Mouse (Mus musculus): Measurements from ENCODE around the gene Hes7. TPM values are rescaled to one million over a fixed set of nuclear protein-coding genes. Genes with fewer than 3 reads are reported as not detected.

The Hes7 gene
- not detected in 2 replicates for polyA plus RNA-seq (2011; ENCODE audit: insufficient read depth, insufficient read length, low read depth, missing spikeins)

DNA sequence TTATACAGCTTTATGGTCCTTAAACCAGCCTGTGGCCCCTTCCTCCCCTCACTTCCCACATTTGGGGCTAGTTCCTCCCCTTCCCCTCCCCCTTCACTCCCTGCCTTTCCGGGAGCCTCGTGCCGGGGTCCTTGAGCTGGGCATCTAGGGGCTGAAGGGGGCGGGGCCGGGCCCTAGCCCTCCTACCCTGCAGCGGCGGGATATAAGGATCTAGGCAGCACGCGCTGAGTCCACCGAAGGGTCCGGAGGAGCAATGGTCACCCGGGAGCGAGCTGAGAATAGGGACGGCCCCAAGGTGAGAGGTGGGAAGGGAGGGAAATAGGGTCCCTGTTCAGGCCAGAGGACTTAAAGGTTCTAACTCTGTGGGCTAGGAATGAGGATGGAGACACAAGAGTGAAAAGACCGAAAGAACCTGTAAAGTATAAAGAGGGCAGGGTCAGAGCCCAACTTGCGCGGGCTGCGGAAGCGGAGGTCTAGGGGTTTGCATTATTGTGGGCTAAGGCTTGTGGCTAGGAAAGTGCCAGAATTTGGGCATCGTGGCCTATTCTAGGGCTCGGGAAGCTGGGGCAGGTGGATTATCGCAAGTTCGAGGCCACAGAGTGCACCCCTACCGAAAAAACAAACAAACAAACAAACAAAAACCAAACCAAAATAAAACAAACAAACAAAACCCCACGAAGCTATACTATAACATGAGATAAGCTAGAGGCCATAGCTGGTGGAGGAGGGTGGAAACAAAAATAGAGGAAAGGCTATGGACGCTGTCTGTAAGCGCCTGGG lies at the start of gene Hes7:
Hes7 (plus strand) TSS at position 184 of the 780 bp plus-strand sequence.
- TF ChIP-seq POLR2A (IDR thresholded peaks at IDR 0.05; ENCODE audit: insufficient read depth, low read length) = no peak
- no peak for TF ChIP-seq CTCF (IDR thresholded peaks at IDR 0.05; ENCODE audit: low read depth, low read length)
- TF ChIP-seq EP300 (IDR thresholded peaks at IDR 0.05; ENCODE audit: insufficient read depth, low read depth, low read length) = no peak
- Histone ChIP-seq H3K36me3 (ENCODE audit: control insufficient read depth, insufficient read depth, low read length, poor library complexity, severe bottlenecking) (no peaks in the 10 kb centered on the region), H3K27me3 (ENCODE audit: control insufficient read depth, insufficient read depth, low read length, poor library complexity, severe bottlenecking) (peaks cover 22% of the 10 kb centered on the region), H3K9me3 (replicated peaks; ENCODE audit: control insufficient read depth, insufficient read depth, low read length, poor library complexity, severe bottlenecking) (no peaks in the 10 kb centered on the region), H3K4me3 (ENCODE audit: low read depth, low read length) (peak within 1 kb of the TSS; percentile 89), H3K9ac (ENCODE audit: low read depth, poor library complexity, severe bottlenecking) (peak within 1 kb of the TSS; percentile 73), H3K4me1 (ENCODE audit: control insufficient read depth, insufficient read depth, low read length) (no peaks in the 10 kb centered on the region), H3K27ac (ENCODE audit: insufficient read depth, low read length) (no peak within 1 kb of the TSS)

DNA sequence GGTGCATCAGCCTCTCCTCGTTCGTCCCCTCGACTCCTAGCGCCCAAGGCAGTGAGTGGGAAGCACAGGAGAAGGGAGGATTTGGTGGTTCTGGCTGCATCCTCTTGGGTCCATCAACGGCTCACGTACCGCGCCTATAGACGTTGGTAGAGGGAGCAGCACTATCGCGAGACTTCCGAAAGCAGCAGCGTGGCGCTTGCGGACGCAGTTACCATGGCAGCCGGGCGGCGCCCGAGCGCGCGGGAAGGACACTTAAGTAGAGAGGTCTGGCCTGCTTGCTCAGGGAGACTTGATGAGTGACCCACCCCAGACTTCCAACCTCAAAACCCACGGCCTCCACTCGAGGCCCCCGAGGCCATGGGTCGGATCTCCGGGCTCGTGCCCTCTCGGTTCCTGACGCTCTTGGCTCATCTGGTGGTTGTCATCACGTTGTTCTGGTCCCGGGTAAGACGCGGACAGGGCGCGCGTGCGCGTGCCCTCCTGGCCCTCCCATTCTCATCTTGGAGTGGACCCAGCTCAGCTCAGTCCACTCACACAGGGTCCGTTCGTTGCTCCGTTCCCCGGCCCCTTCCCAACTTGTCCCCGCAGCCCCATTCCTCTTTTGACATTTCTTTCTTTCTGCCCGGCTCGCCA lies 49.5 kb upstream of the Hes7 start, which contains the start of gene Tmem107:
Tmem107 (plus strand) TSS at position 217 of the 633 bp plus-strand sequence.
- H3K9me3 ChIP-seq (replicated peaks; ENCODE audit: control insufficient read depth, insufficient read depth, low read length, poor library complexity, severe bottlenecking) = no peaks in the 10 kb centered on the region
- TF ChIP-seq POLR2A (IDR thresholded peaks at IDR 0.05; ENCODE audit: insufficient read depth, low read length) = peak; percentile 97
- TF ChIP-seq EP300 (IDR thresholded peaks at IDR 0.05; ENCODE audit: insufficient read depth, low read depth, low read length) = no peak
- no peak for TF ChIP-seq CTCF (IDR thresholded peaks at IDR 0.05; ENCODE audit: low read depth, low read length)
- peak within 1 kb of the TSS; percentile 21; the same call in 1 of the 2 replicates for H3K27ac ChIP-seq (ENCODE audit: insufficient read depth, low read length)
- peak within 1 kb of the TSS; percentile 93 for H3K4me3 ChIP-seq (ENCODE audit: low read depth, low read length)
- peaks cover 5% of the 10 kb centered on the region for H3K4me1 ChIP-seq (ENCODE audit: control insufficient read depth, insufficient read depth, low read length)
- H3K36me3 ChIP-seq (ENCODE audit: control insufficient read depth, insufficient read depth, low read length, poor library complexity, severe bottlenecking) = no peaks in the 10 kb centered on the region
- no peaks in the 10 kb centered on the region for H3K27me3 ChIP-seq (ENCODE audit: control insufficient read depth, insufficient read depth, low read length, poor library complexity, severe bottlenecking)
- H3K9ac ChIP-seq (ENCODE audit: low read depth, poor library complexity, severe bottlenecking) = peak within 1 kb of the TSS; percentile 67

DNA sequence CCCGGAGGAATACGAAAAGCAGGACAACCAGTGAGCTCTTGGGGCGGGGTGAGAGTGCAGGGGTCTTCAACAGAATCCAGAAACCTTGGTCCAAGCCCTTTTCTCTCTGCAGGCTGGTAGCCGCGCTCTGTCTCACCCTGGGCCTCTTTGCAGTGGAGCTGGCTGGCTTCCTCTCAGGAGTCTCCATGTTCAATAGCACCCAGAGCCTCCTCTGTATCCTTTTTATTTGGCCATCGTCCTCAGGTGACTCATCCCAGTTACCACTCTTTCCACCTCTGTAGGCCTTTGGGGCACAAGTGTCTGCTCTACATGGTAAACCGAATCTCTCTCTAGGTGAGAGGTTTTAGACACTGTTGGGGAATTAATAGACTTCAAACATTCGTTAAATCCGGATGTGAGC lies 48.9 kb upstream of the Hes7 start:
- TF ChIP-seq CTCF (IDR thresholded peaks at IDR 0.05; ENCODE audit: low read depth, low read length) (no peak), EP300 (IDR thresholded peaks at IDR 0.05; ENCODE audit: insufficient read depth, low read depth, low read length) (no peak), POLR2A (IDR thresholded peaks at IDR 0.05; ENCODE audit: insufficient read depth, low read length) (no peak)
- H3K4me3 ChIP-seq (ENCODE audit: low read depth, low read length) = peak overlapping the region; percentile 93
- no peaks in the 10 kb centered on the region for H3K36me3 ChIP-seq (ENCODE audit: control insufficient read depth, insufficient read depth, low read length, poor library complexity, severe bottlenecking)
- H3K27me3 ChIP-seq (ENCODE audit: control insufficient read depth, insufficient read depth, low read length, poor library complexity, severe bottlenecking) = no peaks in the 10 kb centered on the region
- H3K9me3 ChIP-seq (replicated peaks; ENCODE audit: control insufficient read depth, insufficient read depth, low read length, poor library complexity, severe bottlenecking) = no peaks in the 10 kb centered on the region
- H3K4me1 ChIP-seq (ENCODE audit: control insufficient read depth, insufficient read depth, low read length) = peaks cover 5% of the 10 kb centered on the region
- peak overlapping the region; percentile 67 for H3K9ac ChIP-seq (ENCODE audit: low read depth, poor library complexity, severe bottlenecking)
- H3K27ac ChIP-seq (ENCODE audit: insufficient read depth, low read length) = no peak overlapping the region

DNA sequence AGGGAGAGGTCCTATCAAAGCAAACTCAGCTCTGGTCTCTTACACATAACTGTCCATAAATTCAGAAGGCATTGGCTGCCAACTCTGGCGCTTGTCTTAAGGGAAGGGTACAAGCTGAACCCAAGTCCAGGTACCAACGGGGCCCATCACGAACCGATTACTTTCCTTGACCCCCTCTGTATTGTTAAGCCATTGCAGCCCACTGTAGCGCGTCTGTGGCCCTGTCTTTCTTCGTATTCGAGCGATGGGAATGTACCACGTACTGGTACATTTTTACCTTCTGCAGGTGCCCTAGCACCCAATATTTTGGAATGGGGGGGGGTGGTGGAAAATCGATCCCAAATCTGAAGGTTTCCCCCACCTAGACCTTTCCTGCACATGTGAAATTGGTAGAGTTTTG lies 48.0 kb upstream of the Hes7 start:
- no peak for TF ChIP-seq CTCF (IDR thresholded peaks at IDR 0.05; ENCODE audit: low read depth, low read length)
- TF ChIP-seq POLR2A (IDR thresholded peaks at IDR 0.05; ENCODE audit: insufficient read depth, low read length) = no peak
- no peak for TF ChIP-seq EP300 (IDR thresholded peaks at IDR 0.05; ENCODE audit: insufficient read depth, low read depth, low read length)
- Histone ChIP-seq H3K9ac (ENCODE audit: low read depth, poor library complexity, severe bottlenecking) (peak overlapping the region; percentile 82), H3K27ac (ENCODE audit: insufficient read depth, low read length) (no peak overlapping the region), H3K27me3 (ENCODE audit: control insufficient read depth, insufficient read depth, low read length, poor library complexity, severe bottlenecking) (no peaks in the 10 kb centered on the region), H3K4me3 (ENCODE audit: low read depth, low read length) (no peak overlapping the region), H3K4me1 (ENCODE audit: control insufficient read depth, insufficient read depth, low read length) (peaks cover 5% of the 10 kb centered on the region), H3K9me3 (replicated peaks; ENCODE audit: control insufficient read depth, insufficient read depth, low read length, poor library complexity, severe bottlenecking) (no peaks in the 10 kb centered on the region), H3K36me3 (ENCODE audit: control insufficient read depth, insufficient read depth, low read length, poor library complexity, severe bottlenecking) (no peaks in the 10 kb centered on the region)

DNA sequence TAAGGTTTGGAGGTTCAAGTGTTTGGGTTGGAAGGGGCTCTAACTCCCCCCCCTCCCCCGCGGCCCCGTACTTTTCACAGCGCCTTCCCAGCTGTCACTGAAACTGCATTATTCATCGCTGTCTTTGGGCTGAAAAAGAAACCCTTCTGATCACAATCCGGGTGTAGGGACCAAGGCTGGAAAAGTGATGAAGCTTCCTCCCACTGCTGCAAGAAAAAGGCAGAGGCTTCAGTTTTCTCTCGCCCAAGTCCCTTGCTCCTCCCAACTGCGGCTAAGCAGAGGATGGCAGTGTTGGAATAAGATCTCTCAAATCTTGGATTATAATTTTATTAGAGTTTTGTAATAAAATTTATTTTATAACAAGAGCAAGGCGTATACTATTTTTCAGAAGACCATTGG lies 47.5 kb upstream of the Hes7 start:
- Histone ChIP-seq H3K9ac (ENCODE audit: low read depth, poor library complexity, severe bottlenecking) (peak overlapping the region; percentile 82), H3K27ac (ENCODE audit: insufficient read depth, low read length) (peak overlapping the region; percentile 60; the same call in 1 of the 2 replicates), H3K36me3 (ENCODE audit: control insufficient read depth, insufficient read depth, low read length, poor library complexity, severe bottlenecking) (no peaks in the 10 kb centered on the region), H3K4me3 (ENCODE audit: low read depth, low read length) (peak overlapping the region; percentile 54), H3K4me1 (ENCODE audit: control insufficient read depth, insufficient read depth, low read length) (peaks cover 5% of the 10 kb centered on the region), H3K9me3 (replicated peaks; ENCODE audit: control insufficient read depth, insufficient read depth, low read length, poor library complexity, severe bottlenecking) (no peaks in the 10 kb centered on the region), H3K27me3 (ENCODE audit: control insufficient read depth, insufficient read depth, low read length, poor library complexity, severe bottlenecking) (no peaks in the 10 kb centered on the region)
- no peak for TF ChIP-seq CTCF (IDR thresholded peaks at IDR 0.05; ENCODE audit: low read depth, low read length)
- TF ChIP-seq POLR2A (IDR thresholded peaks at IDR 0.05; ENCODE audit: insufficient read depth, low read length) = no peak
- no peak for TF ChIP-seq EP300 (IDR thresholded peaks at IDR 0.05; ENCODE audit: insufficient read depth, low read depth, low read length)

Measured in ES-Bruce4 (cell line).